In the genomic region with DNA sequence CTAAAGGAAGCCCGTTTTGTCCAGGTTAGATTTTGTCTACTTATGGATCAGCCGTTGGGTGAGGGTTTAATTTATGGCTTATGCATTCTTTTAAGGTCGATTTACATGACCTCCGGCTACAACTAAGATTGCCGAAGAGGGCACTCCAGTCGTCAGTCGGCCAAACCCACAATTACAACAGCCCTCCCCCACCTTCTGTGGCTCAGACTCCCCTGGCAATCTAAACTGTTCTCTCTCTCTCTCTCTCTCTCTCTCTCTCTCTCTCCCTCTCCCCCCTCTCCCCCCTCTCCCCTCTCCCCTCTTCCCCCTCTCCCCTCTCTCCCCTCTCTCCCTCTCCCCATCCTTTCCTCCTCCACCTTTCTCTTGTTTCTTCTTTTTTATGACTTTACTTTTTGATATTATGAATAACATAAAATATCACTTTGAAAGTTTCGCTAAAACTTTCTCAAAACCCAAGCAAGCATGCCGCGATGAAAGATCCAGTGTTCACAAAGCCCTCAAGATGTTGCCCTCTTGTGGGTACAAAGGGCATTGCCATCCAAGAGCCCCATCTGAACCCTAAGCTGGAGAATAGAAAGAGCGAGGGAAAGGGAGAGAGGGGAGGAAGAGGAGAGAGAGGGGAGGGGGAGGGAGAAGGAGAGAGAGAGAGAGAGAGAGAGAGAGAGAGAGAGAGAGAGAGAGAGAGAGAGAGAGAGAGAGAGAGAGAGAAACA, we compare ENCODE assay signal across 8 mouse cellular contexts. TPM values are rescaled to one million over a fixed set of nuclear protein-coding genes. Genes with fewer than 3 reads are reported as not detected.
A peak's percentile ranks its signal among the peaks of the same experiment; 100 is the strongest.
DNase-seq lines count a peak whose midpoint lies in the region; ATAC-seq and TF ChIP-seq lines count a peak whose summit lies in the region.

No protein-coding gene starts in this region.

- H3K9me3 ChIP-seq in intestine, postnatal 0 days (ENCODE audit: control insufficient read depth): no peaks in the 10 kb centered on the region
- no peaks in the 10 kb centered on the region for H3K9me3 ChIP-seq in stomach, postnatal 0 days (ENCODE audit: control insufficient read depth, low read length)

- peak overlapping the region; percentile 70 for H3K4me3 ChIP-seq in intestine, postnatal 0 days (ENCODE audit: low read depth, low read length)
- H3K4me3 ChIP-seq in myocyte: peak overlapping the region; percentile 11
- peak overlapping the region; percentile 64 for H3K4me3 ChIP-seq in stomach, postnatal 0 days (ENCODE audit: low read depth, low read length)

- no peaks in the 10 kb centered on the region for H3K36me3 ChIP-seq in intestine, postnatal 0 days (ENCODE audit: control insufficient read depth, insufficient read depth)
- H3K36me3 ChIP-seq in myocyte (ENCODE audit: control insufficient read depth, insufficient read depth): no peaks in the 10 kb centered on the region
- H3K36me3 ChIP-seq in stomach, postnatal 0 days (ENCODE audit: control insufficient read depth, insufficient read depth, low read length): no peaks in the 10 kb centered on the region

- H3K4me2 ChIP-seq in intestine, postnatal 0 days (replicated peaks; ENCODE audit: low read depth): peak overlapping the region; percentile 99
- H3K4me2 ChIP-seq in myocyte (ENCODE audit: low read depth): peak overlapping the region; percentile 80
- H3K4me2 ChIP-seq in stomach, postnatal 0 days (replicated peaks; ENCODE audit: low read depth): peak overlapping the region; percentile 99

- no peak for TF ChIP-seq EP300 in stomach, postnatal 0 days (optimal IDR thresholded peaks at IDR 0.05)

- peak; percentile 85 for TF ChIP-seq CTCF in intestine, postnatal 0 days (IDR thresholded peaks at IDR 0.05; ENCODE audit: low read depth)
- TF ChIP-seq CTCF in stomach, postnatal 0 days (IDR thresholded peaks at IDR 0.05; ENCODE audit: low read depth): peak; percentile 91

- peak; percentile 45; the same call in 1 of the 2 replicates for ATAC-seq in granulocyte monocyte progenitor cell, adult 5-6 weeks (replicated peaks; ENCODE audit: poor library complexity, severe bottlenecking)
- ATAC-seq in intestine, postnatal 0 days: no peak
- ATAC-seq in stomach, postnatal 0 days (ENCODE audit: low FRiP score, low TSS enrichment): no peak; the same call in 1 of the 2 replicates

- peak overlapping the region; percentile 54 for H3K9ac ChIP-seq in intestine, postnatal 0 days (ENCODE audit: low read depth, low read length)
- H3K9ac ChIP-seq in stomach, postnatal 0 days (ENCODE audit: low read length): peak overlapping the region; percentile 74; the same call in 1 of the 2 replicates

- peaks cover 4% of the 10 kb centered on the region; the same call in 1 of the 2 replicates for H3K4me1 ChIP-seq in intestine, postnatal 0 days (replicated peaks; ENCODE audit: control insufficient read depth, insufficient read depth, low read length)
- no peaks in the 10 kb centered on the region; the same call in none of the 2 replicates for H3K4me1 ChIP-seq in stomach, postnatal 0 days (replicated peaks; ENCODE audit: control insufficient read depth, insufficient read depth)

- peak overlapping the region; percentile 14 for H3ac ChIP-seq in myocyte (ENCODE audit: control insufficient read depth, insufficient read length)

- H3K27me3 ChIP-seq in intestine, postnatal 0 days (replicated peaks; ENCODE audit: control insufficient read depth, insufficient read depth, low read length): peaks cover 51% of the 10 kb centered on the region
- peaks cover 30% of the 10 kb centered on the region for H3K27me3 ChIP-seq in myocyte (ENCODE audit: control insufficient read depth, insufficient read depth, insufficient read length)
- H3K27me3 ChIP-seq in stomach, postnatal 0 days (ENCODE audit: control insufficient read depth, insufficient read depth, low read length): no peaks in the 10 kb centered on the region; the same call in 1 of the 2 replicates

- H3K79me2 ChIP-seq in myocyte (ENCODE audit: control insufficient read depth, insufficient read depth): no peaks in the 10 kb centered on the region

- DNase-seq in ovary, postnatal 36 days (ENCODE audit: low spot score): peak; percentile 62
- DNase-seq in ovary, postnatal 10 days (ENCODE audit: low spot score): no peak
- peak; percentile 90 for DNase-seq in embryo, embryonic 11 days
- peak; percentile 75 for DNase-seq in liver
- DNase-seq in stomach, postnatal 0 days (ENCODE audit: low spot score): peak; percentile 74

- H3K27ac ChIP-seq in intestine, postnatal 0 days (ENCODE audit: low read depth, low read length): 0 out of 2 replicates have a peak overlapping the region, but pooled peaks have one; percentile 35
- peak overlapping the region; percentile 84 for H3K27ac ChIP-seq in stomach, postnatal 0 days (replicated peaks)

- no peak for TF ChIP-seq POLR2A in myocyte (IDR thresholded peaks at IDR 0.05; ENCODE audit: insufficient read length, low read depth)

- under 1% methylated on average over 11 of the region's 11 CpGs for WGBS in intestine, postnatal 0 days
- WGBS in stomach, postnatal 0 days: 1% methylated on average over 11 of the region's 11 CpGs

TF ChIP-seq in myocyte, 11 proteins besides CTCF, POLR2A, EP300 and RAD21:
- no peak for TF ChIP-seq MYOG (IDR thresholded peaks at IDR 0.05; ENCODE audit: control insufficient read depth in 1 of 3, insufficient read depth in 1 of 3, insufficient read length in 2 of 3, low read depth in 2 of 3)
- TF ChIP-seq SRF (IDR thresholded peaks at IDR 0.05; ENCODE audit: control insufficient read depth, insufficient read length, low read depth): no peak
- no peak for TF ChIP-seq CEBPB (IDR thresholded peaks at IDR 0.05; ENCODE audit: insufficient read depth, poor library complexity, severe bottlenecking)
- TF ChIP-seq E2F4 (IDR thresholded peaks at IDR 0.05; ENCODE audit: insufficient read depth): no peak
- no peak for TF ChIP-seq POLR2AphosphoS2 (IDR thresholded peaks at IDR 0.05; ENCODE audit: insufficient read length, low read depth)
- no peak for TF ChIP-seq REST (IDR thresholded peaks at IDR 0.05; ENCODE audit: insufficient read depth, insufficient read length)

RNA-seq across cellular contexts. Expression of a gene that starts 5.8 kb away (rescaled TPM):
- total RNA-seq in granulocyte monocyte progenitor cell, adult 5-6 weeks (2014; fragmentation: Nextera tagmentation): 0.45 and 2.6 TPM in 2 replicates
- total RNA-seq in granulocyte monocyte progenitor cell, adult 5-6 weeks (2017): 0.98 TPM in 1 of 2 replicates, not detected in the other
- polyA plus RNA-seq in intestine, postnatal 0 days (2015; fragmentation: Nextera tagmentation; extraction: Ambion mirVana): 21.6 and 28.2 TPM in 2 replicates
- polyA plus RNA-seq in myocyte (2012; fragmentation: generic; extraction: Trizol): 0.11 TPM
- 28.7 and 32.2 TPM in 2 replicates for polyA plus RNA-seq in stomach, postnatal 0 days (2015; fragmentation: Nextera tagmentation; extraction: Ambion mirVana)

RNA-seq across cellular contexts. Expression of a gene that starts 6.4 kb away (rescaled TPM):
- 102 and 146 TPM in 2 replicates for total RNA-seq in granulocyte monocyte progenitor cell, adult 5-6 weeks (2014; fragmentation: Nextera tagmentation)
- total RNA-seq in granulocyte monocyte progenitor cell, adult 5-6 weeks (2017): 215 and 273 TPM in 2 replicates
- 117 and 120 TPM in 2 replicates for polyA plus RNA-seq in intestine, postnatal 0 days (2015; fragmentation: Nextera tagmentation; extraction: Ambion mirVana)
- 69.7 TPM for polyA plus RNA-seq in myocyte (2012; fragmentation: generic; extraction: Trizol)
- polyA plus RNA-seq in stomach, postnatal 0 days (2015; fragmentation: Nextera tagmentation; extraction: Ambion mirVana): 159 TPM in 2 replicates

RNA-seq across cellular contexts. Expression of a gene that starts 51.7 kb away (rescaled TPM):
- total RNA-seq in granulocyte monocyte progenitor cell, adult 5-6 weeks (2014; fragmentation: Nextera tagmentation): 0.77 and 0.81 TPM in 2 replicates
- total RNA-seq in granulocyte monocyte progenitor cell, adult 5-6 weeks (2017): 2.8 and 2.9 TPM in 2 replicates
- polyA plus RNA-seq in intestine, postnatal 0 days (2015; fragmentation: Nextera tagmentation; extraction: Ambion mirVana): 0.13 and 0.30 TPM in 2 replicates
- polyA plus RNA-seq in myocyte (2012; fragmentation: generic; extraction: Trizol): 9.3 TPM
- 0.18 and 0.33 TPM in 2 replicates for polyA plus RNA-seq in stomach, postnatal 0 days (2015; fragmentation: Nextera tagmentation; extraction: Ambion mirVana)

Comparison
In these comparisons a context has a peak if more than half of its experiments do, and no peak if none do; other contexts are left out.
1. H3K4me3 ChIP-seq: peak in every context shown above with its lines; median percentile 70 in intestine, postnatal 0 days; 64 in stomach, postnatal 0 days; 11 in myocyte.
2. RNA of a gene that starts 5.8 kb away (polyA plus RNA-seq): 28.7 to 32.2 TPM in stomach, postnatal 0 days and 21.6 to 28.2 TPM in intestine, postnatal 0 days; 0.11 TPM in myocyte (single experiment); every median in the first group is over 10 times any median in the second.
3. Peak in every context shown above with its lines, with median percentiles within 50 percentile points of each other: H3K4me2 ChIP-seq.